Mouse (Mus musculus) MEL (cell line): ENCODE results near the gene Olfr364-ps1.

Source experiments
- CTCF ChIP-seq, 3 experiments: IDR thresholded peaks in 2 of 3; conservative IDR thresholded peaks in 1 of 3; 2 replicates each; pipeline ENCODE4 v1.5.1; 2011 to 2012; ENCODE audit warnings: low read length in 3 of 3, low read depth in 2 of 3, mild to moderate bottlenecking in 2 of 3, improper control_type of control experiment in 1 of 3, inconsistent platforms in 1 of 3, mixed read lengths in 1 of 3, moderate library complexity in 1 of 3; ENCODE audit not compliant: control insufficient read depth in 1 of 3, insufficient read depth in 1 of 3, poor library complexity in 1 of 3, severe bottlenecking in 1 of 3
- E2F4 ChIP-seq: IDR thresholded peaks from 2 replicates; pipeline ENCODE4 v1.6.1; 2011; ENCODE audit warnings: low read depth, low read length, improper control_type of control experiment, borderline replicate concordance
- JUND ChIP-seq: IDR thresholded peaks from 2 replicates; pipeline ENCODE4 v1.6.1; 2011; ENCODE audit warnings: low read depth, mild to moderate bottlenecking, improper control_type of control experiment, low read length
- USF2 ChIP-seq, 2 experiments: IDR thresholded peaks; 2 replicates each; pipeline ENCODE4 v1.6.1; 2011 to 2012; ENCODE audit warnings: improper control_type of control experiment in 2 of 2, low read length in 2 of 2, borderline replicate concordance in 1 of 2, inconsistent platforms in 1 of 2, low read depth in 1 of 2, mild to moderate bottlenecking in 1 of 2; ENCODE audit not compliant: insufficient read depth in 1 of 2

DNA sequence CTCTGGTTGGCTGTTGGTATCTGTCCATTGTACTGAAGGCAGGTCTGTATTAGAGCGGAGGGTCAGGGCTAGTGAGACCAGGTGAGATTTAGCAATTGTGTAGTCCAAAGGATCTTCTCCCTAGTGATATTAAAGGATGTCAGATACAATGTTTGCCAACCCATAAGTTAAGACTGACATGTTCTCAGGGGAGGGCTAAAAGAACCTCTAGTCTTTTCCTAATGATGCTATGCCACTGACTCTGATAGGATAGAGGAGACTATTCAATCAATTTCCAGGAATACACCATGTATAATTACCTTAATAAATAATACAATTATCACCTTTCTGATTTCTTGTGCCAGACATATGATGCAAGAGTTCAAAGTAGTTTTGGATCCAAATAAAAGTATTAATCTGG is 21.3 kb upstream of the Olfr364-ps1 start, which contains the start of gene Olfr362:
- TF ChIP-seq CTCF (IDR thresholded peaks at IDR 0.05 in 2 of 3, conservative IDR thresholded peaks at IDR 0.05 in 1 of 3; ENCODE audit: control insufficient read depth in 1 of 3, insufficient read depth in 1 of 3, low read depth in 2 of 3, low read length in 3 of 3, poor library complexity in 1 of 3, severe bottlenecking in 1 of 3) (no peak), JUND (no peak), E2F4 (no peak), USF2 (IDR thresholded peaks at IDR 0.05; ENCODE audit: borderline replicate concordance in 1 of 2, insufficient read depth in 1 of 2, low read depth in 1 of 2, low read length in 2 of 2) (no peak)
